Mouse (Mus musculus): ENCODE data around the gene Phactr1.

The Phactr1 gene

DNA sequence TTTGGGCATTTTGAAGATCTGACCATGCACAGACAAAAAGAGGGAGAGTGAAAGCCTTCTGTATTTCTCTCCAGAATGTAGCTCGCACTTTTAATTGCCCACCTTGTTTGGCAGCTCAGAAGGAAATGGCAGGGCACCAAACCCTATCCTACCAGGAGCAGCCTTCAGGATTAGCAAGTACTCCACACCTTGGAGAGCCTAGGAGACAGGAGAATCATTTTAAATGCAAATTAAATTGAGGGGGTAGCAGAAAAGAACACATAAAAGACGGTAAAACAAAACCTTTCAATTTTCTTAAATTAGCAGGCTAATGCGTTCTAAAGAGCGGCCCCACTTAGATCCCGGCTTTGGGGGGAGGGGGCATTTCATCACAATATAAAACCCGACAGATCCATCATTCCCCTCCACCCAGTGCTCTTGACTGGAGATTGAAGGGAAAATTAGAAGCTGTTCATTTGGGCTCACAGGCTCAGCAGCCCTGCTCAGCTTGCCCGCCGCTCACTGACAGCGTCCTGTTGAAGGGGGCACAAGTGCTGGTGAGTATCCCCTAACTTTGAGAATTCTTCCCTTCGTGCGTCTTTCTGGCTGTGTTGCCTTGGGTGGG lies at the start of gene Phactr1:
TSS of gene Phactr1 (plus strand) at position 233 of the 604 bp plus-strand sequence.
- DNase-seq: no peak

DNA sequence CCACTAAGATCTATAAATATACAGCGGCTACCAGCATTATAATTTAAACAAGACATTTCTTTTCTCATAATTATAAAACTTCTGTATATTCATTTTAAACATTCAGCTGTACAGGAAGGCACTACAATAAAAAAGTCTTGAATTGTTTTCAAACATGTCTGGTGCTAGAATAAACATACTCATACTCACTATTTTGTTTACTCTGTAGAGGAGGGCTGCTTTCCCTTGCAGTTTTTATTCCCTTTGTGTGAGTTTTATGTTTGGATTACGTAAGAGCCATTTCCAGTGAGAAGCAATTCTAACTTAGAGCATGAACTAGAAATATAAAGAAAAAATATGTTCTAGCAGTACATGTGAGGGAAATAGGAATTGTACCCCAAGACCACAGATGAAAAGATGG lies 45.5 kb upstream of the Phactr1 start:
- DNase-seq: no peak

DNA sequence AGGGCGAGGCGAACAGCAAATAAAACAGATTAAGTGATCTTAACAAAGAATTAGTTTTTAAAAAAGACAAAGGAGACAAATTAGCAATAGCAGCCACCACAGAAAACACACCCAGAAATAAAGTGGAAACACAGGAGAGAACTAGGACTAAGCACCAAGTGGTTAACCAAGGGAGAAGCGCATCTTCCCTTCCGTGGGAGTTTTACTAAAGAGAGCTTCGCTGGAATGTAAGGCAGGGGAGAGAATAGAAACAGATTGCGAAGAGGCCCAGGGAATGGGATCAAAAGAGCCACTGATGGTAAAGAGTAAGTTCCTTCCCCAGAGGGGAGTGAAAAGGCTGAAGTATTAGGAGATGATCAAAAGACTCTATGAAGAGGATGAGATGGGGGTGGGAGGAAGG lies 30.2 kb upstream of the Phactr1 start:
- DNase-seq: no peak

DNA sequence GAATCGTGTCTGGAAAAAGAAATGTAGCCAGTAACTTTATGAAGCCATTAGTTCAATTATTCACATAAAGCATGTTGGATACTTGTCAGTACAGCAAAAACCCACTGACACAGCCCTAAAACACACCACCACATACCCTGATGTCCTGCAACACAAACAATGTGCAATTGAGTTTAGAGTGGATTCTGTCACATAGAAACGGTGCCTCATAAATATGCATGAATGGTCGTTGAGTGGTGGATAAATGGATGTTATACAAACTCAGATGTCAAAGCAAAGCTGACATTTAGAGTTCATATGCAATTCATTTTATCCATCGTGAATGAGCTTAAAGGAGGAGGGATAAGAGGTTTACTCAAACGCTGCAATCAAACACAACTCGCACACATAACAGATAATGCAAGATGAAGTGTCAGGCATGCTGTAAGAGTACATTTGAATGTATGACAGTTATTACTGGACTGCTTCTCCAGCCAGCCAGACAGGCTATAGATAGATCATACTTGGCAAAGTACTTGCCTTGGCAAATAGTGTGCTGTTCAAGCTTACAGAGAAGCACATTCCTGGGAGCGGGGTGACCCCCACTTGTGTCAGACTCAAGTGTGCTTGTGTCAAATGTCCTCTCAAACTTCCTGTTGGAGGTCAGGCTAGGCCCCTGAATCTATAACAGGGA lies 23.6 kb upstream of the Phactr1 start:
- no peak for DNase-seq

DNA sequence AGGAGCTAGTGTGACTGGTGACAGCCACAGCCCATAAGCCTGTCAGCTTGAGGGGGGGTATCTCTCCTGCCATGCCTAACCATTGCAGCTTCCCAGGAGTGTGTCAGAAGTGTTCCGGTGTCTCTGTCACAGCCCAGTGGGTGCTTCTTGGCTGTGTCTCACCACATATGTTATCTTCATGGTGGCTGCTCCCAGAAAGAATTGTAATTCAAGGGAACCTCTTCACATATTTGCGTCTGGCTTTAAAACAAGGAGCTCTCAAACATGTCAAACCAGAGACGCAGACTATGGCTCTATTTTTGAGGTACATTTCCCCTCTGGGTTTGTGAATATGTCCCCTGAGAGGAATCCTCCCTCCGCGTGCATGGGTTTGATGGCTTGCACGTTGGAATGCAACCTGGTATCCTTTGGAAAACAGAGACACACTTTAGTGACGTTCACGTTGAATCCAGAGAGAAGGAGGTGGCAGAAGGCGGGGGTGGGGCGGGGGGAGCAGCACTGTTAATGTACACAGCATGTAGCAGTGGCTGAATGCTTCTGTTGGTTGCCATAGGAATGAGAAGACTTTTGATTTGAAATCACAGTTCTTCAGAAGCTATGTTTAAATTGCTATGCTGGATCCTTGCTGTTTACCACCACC lies 8.7 kb upstream of the Phactr1 start:
- no peak for DNase-seq

DNA sequence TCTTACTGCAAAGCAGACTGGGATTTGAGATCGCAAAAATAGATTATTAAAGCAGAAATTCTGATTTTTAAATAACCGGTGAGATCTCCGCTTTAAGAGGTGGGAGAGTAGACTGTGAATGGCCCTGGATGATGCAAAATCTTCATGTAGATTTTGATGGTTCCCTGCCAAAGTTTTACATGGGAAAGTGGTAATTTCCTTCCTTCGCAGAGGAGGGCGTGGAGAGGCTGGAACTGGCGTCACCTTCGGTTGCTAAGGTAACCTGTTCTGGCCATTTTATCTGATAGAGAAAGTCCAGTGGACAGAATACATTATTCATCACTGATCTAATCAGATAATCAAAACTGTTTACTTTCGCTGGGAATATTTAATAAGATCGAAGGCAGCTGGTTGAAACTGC lies 876 bp downstream of the Phactr1 start:
- peak; percentile 14 to 42 for DNase-seq

DNA sequence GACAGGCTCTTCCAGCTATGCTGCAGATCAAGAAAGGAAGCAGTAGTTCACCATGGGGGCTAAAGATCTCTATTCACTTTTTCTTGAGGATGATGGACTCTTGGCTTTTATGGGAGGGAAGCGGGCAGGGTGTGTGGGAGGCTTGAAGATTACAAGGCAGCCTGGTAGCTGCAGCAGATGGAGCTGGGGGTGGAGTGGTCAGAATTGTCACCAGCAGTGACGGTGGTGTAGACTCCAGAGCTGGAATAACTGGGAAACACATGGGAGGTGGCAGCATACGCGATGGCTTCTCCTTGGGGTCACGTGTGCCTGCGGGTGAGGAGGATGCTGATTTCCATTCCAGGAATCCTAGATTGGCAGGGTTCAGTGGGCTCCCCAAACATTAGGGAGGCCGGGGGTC lies 3.8 kb downstream of the Phactr1 start:
- no peak for DNase-seq

DNA sequence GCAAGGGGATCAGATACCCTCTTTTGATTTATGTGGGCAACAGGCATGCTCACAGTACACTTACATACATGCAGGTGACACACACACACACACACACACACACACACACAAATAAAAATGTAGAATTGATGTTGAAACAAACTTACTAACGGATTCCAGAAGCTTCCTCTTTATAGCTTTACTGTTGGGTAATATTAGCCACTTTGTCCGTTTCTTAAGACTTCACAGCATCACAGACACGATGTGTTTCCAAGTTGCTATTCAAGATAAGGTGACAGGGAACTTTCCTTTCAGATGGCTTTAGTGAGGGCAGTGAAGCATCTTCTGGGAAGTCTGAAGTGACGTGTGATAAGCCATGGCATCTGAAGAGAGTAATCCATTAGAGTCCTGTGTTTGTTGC lies 11.8 kb downstream of the Phactr1 start:
- no peak for DNase-seq

DNA sequence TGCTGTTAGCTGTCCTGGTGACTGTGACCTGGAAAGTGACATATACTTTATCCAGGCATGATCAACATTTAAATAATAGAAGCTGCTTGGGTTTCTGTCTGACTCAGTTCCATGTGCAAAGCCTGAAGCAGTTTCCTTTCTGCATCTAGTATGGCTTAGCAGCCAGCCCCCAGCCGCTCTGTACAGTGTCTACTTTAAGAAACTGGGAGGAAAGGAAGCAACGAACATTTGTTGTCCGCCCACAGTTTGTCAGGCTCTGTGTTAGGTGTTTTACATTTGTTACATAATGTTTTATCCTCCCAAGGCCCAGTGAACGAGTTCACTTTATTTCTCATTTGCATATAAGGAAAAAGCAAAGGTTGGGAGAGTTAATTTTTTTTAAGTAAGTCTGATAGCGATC lies 16.2 kb downstream of the Phactr1 start:
- no peak for DNase-seq

DNA sequence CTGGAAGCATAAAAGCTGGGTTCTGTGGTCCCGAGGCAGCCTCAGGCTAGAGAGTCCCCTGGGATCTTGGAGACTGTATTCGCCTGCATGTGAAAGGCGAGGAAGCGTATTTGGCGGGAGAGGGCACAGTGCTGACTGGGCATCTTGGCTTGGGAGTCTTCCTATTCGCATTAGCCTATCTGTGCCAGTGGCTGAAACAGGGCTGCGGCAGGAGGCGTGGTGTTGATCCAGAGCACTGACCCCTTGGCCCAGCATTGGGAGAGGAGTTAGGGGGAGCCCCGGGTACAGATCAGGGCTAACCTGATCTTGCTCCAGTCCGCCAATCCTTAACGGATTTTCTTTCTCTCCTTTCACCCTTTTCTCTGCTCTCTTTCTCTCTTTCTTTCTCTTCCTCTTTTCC lies 28.7 kb downstream of the Phactr1 start:
- peak; percentile 16 to 47 for DNase-seq

DNA sequence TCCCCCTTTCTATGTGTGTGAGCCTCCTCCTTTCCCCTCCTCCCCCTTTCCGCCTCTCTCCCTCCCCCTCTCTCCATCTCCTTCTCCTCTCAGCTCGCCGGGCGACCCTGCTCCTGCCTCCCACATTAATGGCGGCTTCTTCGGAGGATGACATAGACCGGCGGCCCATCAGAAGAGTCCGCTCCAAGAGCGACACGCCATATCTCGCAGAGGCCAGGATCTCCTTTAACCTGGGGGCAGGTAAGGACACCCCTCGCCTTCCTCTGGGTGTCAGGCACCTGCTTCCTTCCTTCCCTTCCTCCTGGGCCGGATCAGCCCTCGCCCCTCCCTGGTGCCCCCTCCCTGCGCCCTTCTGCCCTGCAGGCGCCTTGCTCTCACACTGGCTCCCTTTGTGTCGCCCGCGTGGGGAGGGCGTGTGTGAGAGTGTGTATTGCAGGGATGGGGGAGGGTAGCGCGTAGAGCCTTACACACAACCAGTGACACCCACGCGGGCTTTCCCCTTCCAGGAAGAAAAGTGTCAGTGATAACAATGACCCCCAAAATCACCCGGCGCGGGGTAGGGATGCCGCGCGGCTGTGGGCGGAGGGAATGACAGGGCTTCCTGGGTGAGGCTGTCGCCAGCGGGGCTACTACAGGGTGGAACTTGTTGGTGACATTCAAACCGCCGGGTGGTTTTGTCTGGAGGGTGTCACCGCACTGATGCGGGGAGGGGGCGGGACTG lies 29.3 kb downstream of the Phactr1 start:
- DNase-seq: no peak

DNA sequence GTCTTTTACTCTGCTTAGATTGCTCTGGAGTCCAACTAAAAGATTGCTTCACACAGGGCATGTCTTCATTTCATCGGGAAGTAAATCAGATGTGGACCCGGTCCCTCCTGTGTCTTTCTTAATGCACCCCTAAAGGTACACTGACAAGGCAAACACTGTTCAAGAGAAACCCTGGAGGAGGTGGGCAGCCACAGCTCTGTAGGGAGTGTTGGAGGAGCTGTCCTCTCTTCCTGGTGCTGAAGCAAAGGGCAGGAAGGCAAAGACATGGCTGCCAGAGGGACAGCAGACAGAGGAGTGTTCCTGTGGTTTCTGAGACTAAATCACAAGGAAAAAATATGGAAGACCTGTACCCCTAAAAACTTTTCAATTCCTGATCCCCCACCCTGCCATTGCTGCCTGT lies 31.1 kb downstream of the Phactr1 start:
- peak; percentile 62 to 70 for DNase-seq

DNA sequence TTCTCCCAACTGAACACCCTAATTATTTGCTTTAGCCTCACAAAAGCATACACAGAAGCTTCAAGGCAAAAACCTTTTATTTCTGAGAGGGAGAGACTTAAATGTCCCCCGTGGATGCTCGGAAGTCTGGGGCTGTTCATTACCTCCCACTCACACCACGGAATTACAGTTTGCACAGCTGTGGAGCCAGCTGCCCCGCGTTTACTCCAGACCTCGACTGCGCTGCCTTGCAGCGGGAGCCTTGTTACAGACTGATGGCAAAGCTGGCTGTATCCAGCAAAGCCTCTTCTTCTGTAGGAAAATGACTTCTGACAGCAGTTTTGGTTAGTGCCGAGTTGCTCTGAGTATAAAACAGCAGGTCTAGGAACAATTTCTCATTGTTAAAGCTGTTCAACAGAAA lies 39.0 kb downstream of the Phactr1 start:
- DNase-seq: no peak

DNA sequence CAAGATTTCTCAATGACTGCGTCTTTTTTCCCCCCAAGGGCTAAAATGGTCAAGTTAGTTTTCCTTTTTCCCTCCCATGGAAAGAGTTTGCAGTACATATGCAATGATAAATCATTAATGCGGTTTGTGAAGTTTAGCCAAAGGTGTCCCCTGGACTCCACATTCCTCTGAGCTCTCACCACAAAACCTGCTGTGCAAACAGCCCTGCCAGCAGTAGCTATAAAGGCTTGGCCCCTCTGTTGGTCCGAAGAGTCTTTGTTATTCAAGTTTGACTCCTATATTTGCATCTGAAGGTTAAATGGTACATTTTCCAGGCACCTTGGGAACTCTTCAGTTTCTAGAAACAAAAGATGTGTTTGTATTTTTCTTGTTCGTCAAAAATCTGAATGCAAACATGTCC lies 39.7 kb downstream of the Phactr1 start:
- peak; percentile 40 to 66 for DNase-seq

DNA sequence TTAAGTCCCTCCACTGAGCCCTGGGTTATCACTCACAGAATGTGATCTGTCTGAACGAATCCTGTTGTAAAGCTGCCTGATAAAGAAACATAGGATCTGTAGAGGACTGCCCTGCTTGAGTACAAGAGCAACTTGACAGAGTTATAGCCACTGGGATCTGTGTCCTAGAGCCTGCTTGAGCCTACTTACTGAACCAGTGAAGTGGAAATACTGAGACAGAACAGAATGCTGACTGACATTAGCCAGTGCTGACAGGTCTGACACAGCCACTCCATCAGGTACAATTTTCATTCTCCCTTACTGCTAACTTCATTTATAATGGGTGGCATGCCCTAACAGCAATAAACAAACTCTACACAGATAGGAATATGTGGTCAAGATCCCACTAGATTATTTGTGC lies 40.2 kb downstream of the Phactr1 start:
- no peak for DNase-seq

DNA sequence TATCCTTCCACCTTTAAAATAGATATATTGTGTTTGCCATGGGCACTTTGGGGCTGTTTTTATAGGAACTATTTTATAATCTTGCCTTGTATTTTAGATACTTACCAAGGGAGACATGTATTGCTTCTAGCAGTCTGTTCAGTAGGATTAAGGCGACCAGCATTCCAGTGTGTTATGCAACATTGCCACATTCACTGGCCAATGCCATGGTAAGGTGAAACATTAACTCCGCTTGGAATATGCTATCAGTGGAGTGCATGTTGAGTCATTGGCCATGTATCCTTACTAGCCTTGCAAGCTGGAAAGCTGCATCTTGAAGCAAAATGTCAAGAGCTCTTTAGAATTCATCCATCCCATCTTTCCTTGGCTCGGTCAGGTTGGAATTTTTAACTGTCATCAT lies 43.6 kb downstream of the Phactr1 start:
- DNase-seq: peak; percentile 65 to 81

DNA sequence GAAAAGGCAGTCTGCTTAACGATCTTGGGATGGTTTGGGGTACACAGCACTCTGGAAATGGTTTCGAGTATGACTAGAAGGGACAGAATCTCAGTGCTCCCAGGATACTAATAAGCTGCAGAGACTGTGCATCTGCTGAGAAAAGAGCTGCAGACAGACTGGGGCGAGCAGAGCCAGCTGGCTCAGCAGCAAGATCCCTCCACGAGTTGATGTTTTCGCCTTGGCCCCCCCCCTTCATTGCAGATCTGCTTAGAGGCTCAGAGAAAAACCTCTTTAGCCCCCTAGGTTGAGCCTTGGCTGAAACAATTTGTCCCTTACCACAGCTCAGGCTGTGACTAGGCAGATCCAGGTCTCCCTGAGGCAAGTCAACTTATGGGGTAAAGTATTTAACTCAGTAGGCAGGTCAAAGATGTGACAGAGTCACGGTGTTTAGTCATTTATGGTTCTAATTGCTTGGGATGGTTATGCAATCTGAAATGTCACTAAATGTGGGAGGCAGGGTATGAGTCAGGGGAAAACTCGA lies 45.3 kb downstream of the Phactr1 start:
- DNase-seq: peak; percentile 20 to 72

DNA sequence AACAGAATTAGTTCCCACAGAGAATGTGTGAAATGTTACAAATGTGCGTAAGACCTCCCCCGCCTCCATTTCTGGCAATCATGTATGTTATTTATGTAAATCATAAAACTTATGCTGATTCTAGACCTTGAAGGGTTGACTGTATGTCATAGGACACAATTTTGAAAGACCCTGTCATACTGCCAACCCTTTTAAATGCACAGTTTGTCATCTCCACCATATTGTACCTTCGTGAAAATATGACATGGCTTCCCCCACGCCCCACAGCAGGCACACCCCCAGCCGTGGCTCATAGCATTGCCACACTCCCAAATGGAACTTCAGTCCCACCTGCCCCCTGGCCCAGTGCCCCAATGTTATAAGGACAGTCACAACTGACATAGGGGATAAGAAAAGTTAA lies 57.1 kb downstream of the Phactr1 start:
- DNase-seq: no peak

DNA sequence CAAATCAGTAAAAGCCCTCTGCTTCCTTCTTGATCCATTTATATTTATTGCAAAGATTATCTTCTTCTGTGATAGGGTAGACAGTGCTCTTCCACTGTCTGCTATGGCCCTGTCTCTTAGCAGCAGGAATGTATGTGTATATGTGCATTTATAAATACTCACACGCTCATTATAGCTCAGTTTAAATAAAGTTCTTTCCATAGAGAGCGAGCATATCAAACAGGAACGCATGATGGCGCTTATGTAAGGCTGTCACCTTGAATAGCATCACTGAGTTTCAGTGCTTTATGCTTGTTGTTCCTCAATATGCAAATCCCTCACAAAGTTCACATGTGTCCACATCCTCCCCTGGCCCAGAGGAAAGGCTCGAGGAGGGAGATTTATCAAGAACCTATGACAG lies 57.7 kb downstream of the Phactr1 start:
- DNase-seq: no peak

DNA sequence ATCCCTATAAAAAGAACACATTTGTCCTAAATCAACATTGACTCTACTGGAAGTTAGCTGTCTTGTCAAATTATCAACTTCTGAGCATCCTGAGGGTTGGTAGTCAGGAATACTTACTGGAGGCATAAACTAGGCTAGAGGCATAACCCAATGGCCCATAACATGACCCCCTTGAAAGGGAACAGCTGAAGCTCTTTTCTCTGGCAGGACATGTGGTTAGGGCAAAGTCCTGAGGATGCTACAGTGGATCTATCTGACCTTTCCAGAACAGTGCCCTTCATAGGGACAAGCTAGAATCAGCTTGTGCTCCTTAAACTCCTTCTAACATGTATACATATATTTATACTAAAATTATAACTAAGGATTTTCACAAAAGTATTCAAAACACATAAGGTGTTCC lies 61.8 kb downstream of the Phactr1 start:
- peak in 1 of 2 experiments; percentile 52 for DNase-seq

DNA sequence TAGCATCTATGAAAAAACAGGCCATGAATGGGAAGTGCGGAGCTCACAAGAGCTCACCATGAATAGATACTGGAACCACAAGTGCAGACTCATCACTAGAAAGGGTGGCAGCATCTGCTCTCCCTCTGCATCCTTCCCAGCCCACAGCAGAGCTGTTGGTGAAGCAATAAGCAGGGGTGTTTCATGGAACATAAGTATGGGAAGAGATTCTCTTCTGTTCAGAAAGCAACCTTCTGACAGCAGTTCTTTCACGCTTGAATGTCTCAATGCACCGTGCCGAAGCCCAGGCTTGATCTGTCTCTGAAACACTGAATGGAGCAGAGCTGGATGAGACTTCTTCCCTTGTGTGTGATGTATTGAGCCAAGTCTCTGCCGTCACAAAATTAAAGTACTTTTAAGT lies 64.0 kb downstream of the Phactr1 start:
- no peak for DNase-seq

DNA sequence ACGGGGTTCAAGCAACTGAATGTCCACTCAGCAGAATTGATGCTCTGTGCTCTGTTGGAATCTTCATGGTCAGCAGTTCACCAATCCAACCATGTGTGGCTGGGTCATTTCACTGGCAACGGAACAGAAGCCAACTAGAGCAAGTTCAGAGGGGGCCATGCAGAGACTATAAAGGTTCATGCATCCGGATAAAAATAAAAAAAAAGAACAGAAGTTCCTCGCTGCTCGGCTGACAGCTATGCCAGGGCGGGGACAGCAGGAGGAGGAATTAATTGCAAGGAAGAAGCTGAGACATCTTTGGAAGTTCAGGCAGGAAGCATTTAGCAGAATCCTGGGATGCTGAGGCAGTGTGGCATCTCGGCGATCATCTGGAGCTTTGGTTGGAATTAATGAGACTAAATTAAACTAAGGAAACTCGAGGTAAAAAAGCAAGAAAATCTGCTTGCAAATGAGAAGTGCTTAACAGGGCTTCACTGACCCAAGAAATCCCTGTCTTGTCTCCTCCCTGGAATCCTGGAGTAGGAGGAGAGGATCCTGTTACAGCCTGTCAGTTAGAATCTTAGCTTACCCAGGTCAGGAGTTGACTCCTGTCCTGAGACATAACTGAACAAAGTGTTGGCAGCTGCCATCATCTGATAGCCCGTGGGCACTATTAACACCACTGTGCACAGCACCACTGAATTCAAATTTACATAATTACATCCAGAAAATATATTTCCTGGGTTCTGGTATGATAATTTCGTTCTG lies 77.4 kb downstream of the Phactr1 start:
- peak; percentile 58 to 78 for DNase-seq

DNA sequence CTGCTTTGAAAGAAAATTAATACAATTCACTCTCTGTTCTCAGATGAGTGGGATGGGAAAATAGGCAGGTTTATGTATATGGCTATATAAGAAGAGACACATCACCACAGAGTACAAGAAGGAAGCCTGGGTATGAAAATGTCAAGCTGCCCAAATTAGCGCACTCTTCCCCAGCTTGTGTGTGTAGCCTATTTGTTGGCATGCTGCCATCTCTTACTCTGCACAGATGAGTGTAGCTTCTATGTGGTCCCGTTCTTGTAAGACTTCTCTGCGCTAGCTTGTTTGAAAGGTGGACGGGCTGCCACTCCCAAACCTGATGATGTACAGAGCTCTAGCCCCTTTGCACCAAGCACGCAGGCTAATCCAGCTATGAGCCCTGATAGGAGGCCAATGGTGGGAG lies 78.7 kb downstream of the Phactr1 start:
- peak in 1 of 2 experiments; percentile 4 for DNase-seq

Data from kidney, postnatal 25 days (tissue).